Mouse (Mus musculus) forebrain, embryonic 15.5 days (tissue): Measurements from ENCODE around the gene Scube1. TPM values are rescaled to one million over a fixed set of nuclear protein-coding genes. Genes with fewer than 3 reads are reported as not detected.
A peak's percentile ranks its signal among the peaks of the same experiment; 100 is the strongest.

Experiments
- ATAC-seq: fragments of 200-750 bp; cut with Nextera tagmentation; replicated peaks from 2 replicates; pipeline ENCODE4 v1.8.0; 2017; ENCODE audit warnings: mild to moderate bottlenecking, moderate TSS enrichment, moderate library complexity
- H3K27ac ChIP-seq: fragments of 300-500 bp; sonication (generic); replicated peaks from 2 replicates; pipeline ENCODE4 v1.5.1; 2015; ENCODE audit warnings: mild to moderate bottlenecking, inconsistent platforms
- H3K27me3 ChIP-seq: fragments of 300-500 bp; sonication (generic); 2 replicates; pipeline ENCODE4 v1.6.1; 2015; ENCODE audit warnings: inconsistent platforms
- H3K36me3 ChIP-seq: fragments of 300-500 bp; sonication (generic); 2 replicates; pipeline ENCODE4 v1.6.1; 2015; ENCODE audit warnings: mild to moderate bottlenecking, inconsistent platforms
- H3K4me1 ChIP-seq: fragments of 300-500 bp; sonication (generic); 2 replicates; pipeline ENCODE4 v1.6.1; 2015; ENCODE audit warnings: inconsistent platforms
- H3K4me2 ChIP-seq: fragments of 300-500 bp; sonication (generic); replicated peaks from 2 replicates; pipeline ENCODE4 v1.6.1; 2015; ENCODE audit warnings: mild to moderate bottlenecking, inconsistent platforms
- H3K4me3 ChIP-seq: fragments of 300-500 bp; sonication (generic); 2 replicates; pipeline ENCODE4 v1.5.1; 2015; ENCODE audit warnings: mild to moderate bottlenecking, inconsistent platforms
- H3K9ac ChIP-seq: fragments of 300-500 bp; sonication (generic); replicated peaks from 2 replicates; pipeline ENCODE4 v1.6.1; 2015; ENCODE audit warnings: mild to moderate bottlenecking, inconsistent platforms
- H3K9me3 ChIP-seq: fragments of 300-500 bp; sonication (generic); 2 replicates; pipeline ENCODE4 v1.6.1; 2016; ENCODE audit warnings: inconsistent platforms
- WGBS: fragments of 180-500 bp; shearing (Covaris S2); methylation state at CpG from one replicate; pipeline ENCODE4 v1.1.7; 2015; ENCODE audit warnings: mixed read lengths; 5-methylcytosine and 5-hydroxymethylcytosine counted together
- polyA plus RNA-seq: library from polyadenylated mRNA; unstranded; fragments of >200 nt; fragmentation: Nextera tagmentation; extraction: Ambion mirVana; gene quantifications from 2 replicates; pipeline ENCODE4 v1.2.1, GENCODE M21; 2015

Scube1 gene
- polyA plus RNA-seq, 1 experiment from 2014 or later = 17.9 TPM

DNA sequence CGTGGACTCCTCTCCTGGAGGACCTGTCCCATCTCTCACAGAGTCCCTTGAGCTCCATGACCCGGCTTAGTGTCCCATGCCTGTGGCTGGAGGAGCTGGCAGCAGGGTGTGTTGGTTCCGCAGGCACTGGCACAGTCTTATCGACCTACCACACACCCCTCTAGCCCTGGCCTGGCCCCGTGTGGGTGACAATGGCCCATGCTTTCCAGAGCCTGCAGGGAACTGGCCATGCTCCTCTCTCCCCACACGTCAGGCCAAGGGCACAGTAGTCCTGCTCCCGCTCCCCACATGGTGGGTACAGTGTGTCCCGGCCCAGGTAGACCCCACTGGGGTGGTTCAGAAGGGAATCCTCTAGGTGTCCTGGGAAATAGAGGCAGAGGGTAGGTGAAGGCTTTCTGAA, 118.1 kb downstream of the Scube1 start:
- Histone ChIP-seq H3K27ac (no peak overlapping the region), H3K9me3 (no peaks in the 10 kb centered on the region), H3K4me3 (no peak overlapping the region), H3K36me3 (no peaks in the 10 kb centered on the region), H3K9ac (no peak overlapping the region), H3K4me1 (no peaks in the 10 kb centered on the region), H3K27me3 (no peaks in the 10 kb centered on the region), H3K4me2 (no peak overlapping the region)
- ATAC-seq = no peak
- 90% methylated on average over 8 of the region's 8 CpGs for WGBS

DNA sequence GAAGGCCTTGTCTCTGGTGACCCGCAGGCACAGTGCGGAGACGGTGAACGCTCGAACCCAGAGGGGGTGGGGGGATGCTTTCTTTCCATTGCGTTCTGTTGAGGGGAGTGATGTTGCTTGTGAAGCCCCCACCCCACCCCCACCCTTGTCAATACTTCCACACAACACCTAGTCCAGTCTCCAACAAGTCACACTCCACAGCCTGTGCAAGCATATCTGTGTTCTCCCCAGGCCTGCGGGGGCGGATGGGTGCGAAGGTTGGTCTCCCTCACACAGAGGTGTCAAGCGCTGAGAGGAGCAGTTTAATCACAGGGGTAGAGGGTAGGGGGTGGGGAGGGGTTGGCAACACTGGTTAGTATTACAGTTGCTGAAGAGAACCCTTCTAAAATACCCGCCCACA, 118.6 kb downstream of the Scube1 start:
- H3K4me2 ChIP-seq = no peak overlapping the region
- H3K27me3 ChIP-seq = no peaks in the 10 kb centered on the region
- no peaks in the 10 kb centered on the region for H3K4me1 ChIP-seq
- no peak for ATAC-seq
- H3K9me3 ChIP-seq = no peaks in the 10 kb centered on the region
- no peak overlapping the region for H3K27ac ChIP-seq
- WGBS = 92% methylated on average over 11 of the region's 11 CpGs
- H3K36me3 ChIP-seq = no peaks in the 10 kb centered on the region
- H3K9ac ChIP-seq = no peak overlapping the region
- no peak overlapping the region for H3K4me3 ChIP-seq

GRCm38 (mm10) chr15:83603426-83603825, 121.4 kb downstream of the Scube1 start:
- 95% methylated on average over 7 of the region's 7 CpGs for WGBS
- H3K36me3 ChIP-seq = no peaks in the 10 kb centered on the region
- no peak overlapping the region for H3K27ac ChIP-seq
- no peak overlapping the region for H3K9ac ChIP-seq
- no peak overlapping the region for H3K4me2 ChIP-seq
- H3K9me3 ChIP-seq = no peaks in the 10 kb centered on the region
- H3K4me3 ChIP-seq = no peak overlapping the region
- ATAC-seq = no peak
- H3K4me1 ChIP-seq = no peaks in the 10 kb centered on the region
- H3K27me3 ChIP-seq = no peaks in the 10 kb centered on the region

DNA sequence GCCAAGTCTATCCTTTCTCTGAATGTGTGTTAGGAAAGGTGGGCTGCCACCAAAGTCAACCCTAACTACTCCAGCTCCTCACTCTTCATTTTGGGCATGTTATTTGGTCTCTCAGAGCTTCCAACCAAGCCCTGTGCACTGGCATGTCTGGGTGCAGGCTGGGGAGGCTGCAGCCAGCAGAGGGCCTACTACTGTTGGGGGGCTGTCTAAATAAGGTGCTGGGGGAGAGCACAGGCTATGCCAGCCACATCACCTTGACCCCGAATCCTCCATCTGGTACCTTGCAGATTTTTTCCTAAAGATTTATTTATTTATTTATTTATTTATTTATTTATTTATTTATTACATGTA, 121.8 kb downstream of the Scube1 start:
- Histone ChIP-seq H3K36me3 (no peaks in the 10 kb centered on the region), H3K27ac (no peak overlapping the region), H3K9me3 (no peaks in the 10 kb centered on the region), H3K4me3 (no peak overlapping the region), H3K9ac (no peak overlapping the region), H3K4me2 (no peak overlapping the region), H3K27me3 (no peaks in the 10 kb centered on the region), H3K4me1 (no peaks in the 10 kb centered on the region)
- no peak for ATAC-seq
- 100% methylated on average over 1 of the region's 1 CpGs for WGBS

GRCm38 (mm10) chr15:83602372-83603045, 122.3 kb downstream of the Scube1 start:
- Histone ChIP-seq H3K9me3 (no peaks in the 10 kb centered on the region), H3K27me3 (no peaks in the 10 kb centered on the region), H3K4me2 (no peak overlapping the region), H3K4me1 (no peaks in the 10 kb centered on the region), H3K9ac (no peak overlapping the region), H3K27ac (no peak overlapping the region), H3K36me3 (no peaks in the 10 kb centered on the region), H3K4me3 (no peak overlapping the region)
- 85% methylated on average over 13 of the region's 13 CpGs for WGBS
- ATAC-seq = no peak

DNA sequence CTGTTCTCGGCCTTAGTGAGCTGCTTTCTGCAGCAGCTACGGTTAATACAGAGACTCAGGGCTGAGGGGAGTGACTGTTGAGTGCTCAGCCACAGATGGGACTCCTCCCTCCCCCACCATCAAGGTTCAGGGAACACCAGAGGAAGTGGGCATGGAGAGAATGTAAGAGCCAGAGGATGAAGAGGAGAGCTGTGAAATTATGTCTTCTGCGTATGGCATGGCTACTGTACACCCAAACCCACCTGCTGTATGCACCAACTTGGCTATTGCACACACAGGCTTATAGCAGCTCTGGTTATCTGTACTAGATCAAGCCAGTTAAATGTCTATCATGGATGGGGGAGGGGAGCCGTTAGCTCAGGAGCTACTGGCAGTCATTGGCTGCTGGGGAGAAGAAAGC, 123.6 kb downstream of the Scube1 start:
- Histone ChIP-seq H3K36me3 (no peaks in the 10 kb centered on the region), H3K4me2 (no peak overlapping the region), H3K27ac (no peak overlapping the region), H3K4me3 (no peak overlapping the region), H3K4me1 (no peaks in the 10 kb centered on the region), H3K27me3 (no peaks in the 10 kb centered on the region), H3K9ac (no peak overlapping the region), H3K9me3 (no peaks in the 10 kb centered on the region)
- no peak for ATAC-seq
- 69% methylated on average over 4 of the region's 4 CpGs for WGBS

GRCm38 (mm10) chr15:83596833-83597232, 128.0 kb downstream of the Scube1 start:
- Histone ChIP-seq H3K9ac (no peak overlapping the region), H3K4me1 (peaks cover 25% of the 10 kb centered on the region), H3K4me2 (no peak overlapping the region), H3K9me3 (no peaks in the 10 kb centered on the region), H3K4me3 (no peak overlapping the region), H3K27ac (no peak overlapping the region), H3K27me3 (no peaks in the 10 kb centered on the region), H3K36me3 (no peaks in the 10 kb centered on the region)
- WGBS = 87% methylated on average over 4 of the region's 4 CpGs
- ATAC-seq = no peak

GRCm38 (mm10) chr15:83595364-83595711, 129.5 kb downstream of the Scube1 start:
- 36% methylated on average over 7 of the region's 7 CpGs for WGBS
- no peaks in the 10 kb centered on the region for H3K27me3 ChIP-seq
- peak overlapping the region; percentile 71 for H3K27ac ChIP-seq
- no peaks in the 10 kb centered on the region for H3K9me3 ChIP-seq
- peak overlapping the region; percentile 61 for H3K4me3 ChIP-seq
- H3K4me2 ChIP-seq = peak overlapping the region; percentile 42
- peaks cover 25% of the 10 kb centered on the region for H3K4me1 ChIP-seq
- H3K9ac ChIP-seq = peak overlapping the region; percentile 75
- peak; percentile 37; the same call in 1 of the 2 replicates for ATAC-seq
- no peaks in the 10 kb centered on the region for H3K36me3 ChIP-seq

DNA sequence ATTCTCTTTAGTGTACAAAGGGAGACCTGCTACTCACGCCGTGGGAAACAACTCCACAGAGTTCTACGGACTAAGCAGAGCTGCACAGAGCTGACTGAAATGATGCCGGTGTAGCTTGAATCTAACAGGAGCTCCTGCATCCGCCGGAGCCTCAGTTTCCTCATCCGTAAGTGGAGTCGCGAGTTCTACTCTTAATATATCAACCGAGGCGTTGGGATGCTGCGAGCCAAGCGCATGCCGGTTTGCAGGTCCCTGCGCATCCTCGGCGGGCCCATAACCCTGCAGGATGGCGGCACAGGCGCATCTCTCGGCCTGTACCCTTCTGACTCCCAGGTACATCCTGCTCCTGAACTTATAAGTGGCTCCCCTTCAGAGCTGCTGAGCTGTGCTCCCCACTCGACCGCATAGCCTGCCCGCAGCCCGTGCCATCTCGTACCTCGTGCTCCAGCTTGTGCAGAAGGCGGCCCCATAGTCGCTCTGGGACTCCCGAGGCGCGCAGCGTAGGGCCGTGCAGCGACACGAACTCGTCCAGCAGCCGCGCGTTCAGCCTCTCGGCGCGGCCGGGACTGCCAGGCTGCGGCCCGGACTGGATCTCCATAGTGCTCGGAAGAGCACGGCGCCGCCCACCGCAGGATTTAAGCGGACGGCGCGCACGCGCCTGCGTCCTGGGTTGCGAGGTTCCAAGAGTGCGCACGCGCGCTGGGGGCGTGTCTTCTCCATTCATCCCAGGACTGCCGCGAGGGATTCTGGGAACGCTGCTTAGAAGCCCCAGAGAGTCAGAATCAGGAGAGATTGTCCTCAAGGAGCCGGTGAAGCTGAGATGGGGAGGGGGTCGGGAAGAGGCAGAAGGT, 130.1 kb downstream of the Scube1 start, which contains the start of gene Ttll12:
Gene Ttll12, minus strand, starts transcription at position 645 of the 851 bp plus-strand sequence.
- peak within 1 kb of the TSS; percentile 75 for H3K9ac ChIP-seq
- peak within 1 kb of the TSS; percentile 61 for H3K4me3 ChIP-seq
- under 1% methylated on average over 68 of the region's 68 CpGs for WGBS
- peaks cover 25% of the 10 kb centered on the region for H3K4me1 ChIP-seq
- ATAC-seq = peak; percentile 96
- H3K27me3 ChIP-seq = no peaks in the 10 kb centered on the region
- no peaks in the 10 kb centered on the region for H3K9me3 ChIP-seq
- H3K4me2 ChIP-seq = peak within 1 kb of the TSS; percentile 74
- H3K27ac ChIP-seq = peak within 1 kb of the TSS; percentile 71
- H3K36me3 ChIP-seq = no peaks in the 10 kb centered on the region

DNA sequence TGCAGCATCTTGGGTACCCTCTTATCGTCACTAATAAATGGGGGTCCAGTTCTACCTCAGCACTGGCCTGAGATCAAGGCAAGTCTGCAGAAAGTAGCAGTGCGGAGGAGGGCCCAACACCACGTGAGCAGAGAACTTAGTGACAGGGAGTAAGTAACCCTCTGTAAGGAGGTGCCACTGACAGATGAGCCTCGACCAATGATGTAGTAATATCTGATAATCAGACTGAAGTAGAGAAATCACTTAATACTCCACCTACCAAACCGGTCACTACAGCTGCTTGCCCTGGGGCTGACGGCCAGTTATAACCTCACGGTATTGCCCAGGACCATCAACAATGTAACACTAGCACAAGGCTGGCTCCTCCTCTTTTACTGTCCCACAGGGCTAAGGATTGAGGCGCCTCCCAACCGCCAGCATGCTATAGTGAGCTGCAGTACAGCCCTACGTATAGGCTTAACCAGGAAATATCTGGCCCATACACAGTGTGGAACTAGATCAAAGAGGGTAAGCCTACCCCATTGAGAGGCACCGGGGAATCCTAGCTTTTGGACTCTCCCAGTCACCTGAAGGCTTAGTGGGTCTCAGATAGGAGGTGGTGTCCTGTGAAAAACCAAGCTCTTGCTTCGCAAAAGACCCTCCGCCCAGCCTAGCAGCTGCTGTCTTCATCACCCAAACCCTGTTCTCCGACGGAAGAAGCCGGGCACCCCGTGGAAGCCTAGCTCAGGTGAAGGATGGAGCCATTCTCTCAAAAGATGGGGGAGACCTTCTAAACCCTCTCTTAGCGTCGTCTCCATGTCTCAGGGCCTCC, 130.9 kb downstream of the Scube1 start:
- Histone ChIP-seq H3K36me3 (no peaks in the 10 kb centered on the region), H3K4me1 (peaks cover 25% of the 10 kb centered on the region), H3K4me3 (peak overlapping the region; percentile 61), H3K9me3 (no peaks in the 10 kb centered on the region), H3K4me2 (peak overlapping the region; percentile 74), H3K9ac (peak overlapping the region; percentile 75), H3K27ac (peak overlapping the region; percentile 71), H3K27me3 (no peaks in the 10 kb centered on the region)
- 12% methylated on average over 19 of the region's 19 CpGs for WGBS
- peak; percentile 29; the same call in 1 of the 2 replicates for ATAC-seq

DNA sequence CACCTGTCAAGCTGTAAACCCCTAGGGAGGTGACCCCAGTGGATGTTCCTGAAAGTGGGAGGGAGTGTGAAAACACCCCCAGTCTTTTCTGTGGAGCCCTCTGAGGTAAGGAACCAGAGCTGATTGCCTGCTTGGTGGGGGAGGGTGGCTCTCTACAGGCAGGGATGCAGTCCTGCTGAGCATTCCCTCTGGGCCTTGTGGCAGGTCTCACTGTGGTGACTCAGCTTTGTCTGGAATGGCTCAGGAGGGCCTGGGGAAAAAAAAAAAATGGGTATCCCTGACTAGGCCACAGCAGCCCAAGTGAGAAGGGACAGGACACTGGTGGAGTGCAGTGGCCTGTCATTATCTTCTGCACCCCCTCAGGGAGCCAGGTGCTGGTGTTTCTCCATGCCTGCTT, 131.6 kb downstream of the Scube1 start:
- ATAC-seq = no peak

More for the DNA sequence above, 131.6 kb downstream of the Scube1 start:
- no peak overlapping the region for H3K9ac ChIP-seq
- no peaks in the 10 kb centered on the region for H3K27me3 ChIP-seq
- H3K4me3 ChIP-seq = peak overlapping the region; percentile 61; the same call in 1 of the 2 replicates
- H3K9me3 ChIP-seq = no peaks in the 10 kb centered on the region
- peaks cover 25% of the 10 kb centered on the region for H3K4me1 ChIP-seq
- H3K4me2 ChIP-seq = peak overlapping the region; percentile 74
- no peak overlapping the region for H3K27ac ChIP-seq
- H3K36me3 ChIP-seq = peaks cover 3% of the 10 kb centered on the region; the same call in 1 of the 2 replicates
